Mouse (Mus musculus): ENCODE data around the gene Gnaz. TPM values are rescaled to one million over a fixed set of nuclear protein-coding genes. Genes with fewer than 3 reads are reported as not detected.
A peak's percentile ranks its signal among the peaks of the same experiment; 100 is the strongest.

The Gnaz gene
- total and polyA plus RNA-seq, 2 experiments = 0.09 TPM; not detected in 1

- Histone ChIP-seq H3K9ac (ENCODE audit: low read depth, low read length) (peak overlapping the region; percentile 66), H3K4me1 (ENCODE audit: control insufficient read depth, insufficient read depth, low read length) (peaks cover 37% of the 10 kb centered on the region), H3K79me2 (ENCODE audit: control insufficient read depth, insufficient read depth, low read length) (peaks cover 26% of the 10 kb centered on the region; the same call in 1 of the 2 replicates), H3K27me3 (ENCODE audit: control insufficient read depth, insufficient read depth, low read length) (no peaks in the 10 kb centered on the region), H3K4me3 (ENCODE audit: insufficient read depth, low read depth, low read length) (peak overlapping the region; percentile 68), H3K27ac (replicated peaks; ENCODE audit: insufficient read depth, low read depth, low read length) (0 out of 2 replicates have a peak overlapping the region, but pooled peaks have one; percentile 1), H3K36me3 (ENCODE audit: control insufficient read depth, insufficient read depth, low read length) (no peaks in the 10 kb centered on the region)
- TF ChIP-seq POLR2A (IDR thresholded peaks at IDR 0.05; ENCODE audit: extremely low read depth, insufficient read depth, low read length) (no peak), CTCF (IDR thresholded peaks at IDR 0.05; ENCODE audit: low read depth, low read length) (no peak)
- WGBS = under 1% methylated on average over 48 of the region's 48 CpGs
- no peak for DNase-seq (ENCODE audit: extremely low read depth, low read depth, low spot score)
These were observed 93.9 kb downstream of the Gnaz start for GRCm38 (mm10) chr10:75060843-75061235.

DNA sequence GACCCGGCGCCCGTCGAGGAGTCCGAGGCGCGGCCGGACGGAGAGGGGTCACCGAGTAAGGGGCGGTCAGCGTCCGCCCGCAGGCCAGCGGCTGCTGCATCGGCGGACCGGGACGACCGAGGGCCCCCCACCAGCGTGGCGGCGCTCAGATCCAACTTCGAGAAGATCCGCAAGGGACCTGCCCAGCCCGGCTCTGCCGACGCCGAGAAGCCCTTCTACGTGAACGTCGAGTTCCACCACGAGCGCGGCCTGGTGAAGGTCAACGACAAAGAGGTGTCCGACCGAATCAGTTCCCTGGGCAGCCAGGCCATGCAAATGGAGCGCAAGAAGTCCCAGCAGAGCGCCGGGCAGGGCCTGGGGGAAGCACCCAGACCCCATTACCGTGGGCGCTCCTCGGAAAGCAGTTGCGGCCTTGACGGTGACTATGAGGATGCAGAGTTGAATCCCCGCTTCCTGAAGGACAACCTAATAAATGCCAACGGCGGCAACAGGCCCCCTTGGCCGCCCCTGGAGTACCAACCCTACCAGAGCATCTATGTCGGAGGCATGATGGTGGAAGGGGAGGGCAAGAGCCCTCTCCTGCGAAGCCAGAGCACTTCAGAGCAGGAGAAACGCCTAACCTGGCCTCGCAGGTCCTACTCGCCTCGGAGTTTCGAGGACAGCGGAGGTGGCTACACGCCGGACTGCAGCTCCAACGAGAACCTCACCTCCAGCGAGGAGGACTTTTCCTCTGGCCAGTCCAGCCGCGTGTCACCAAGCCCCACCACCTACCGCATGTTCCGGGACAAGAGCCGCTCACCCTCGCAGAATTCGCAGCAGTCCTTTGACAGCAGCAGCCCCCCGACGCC is 94.6 kb downstream of the Gnaz start:
- H3K27ac ChIP-seq (replicated peaks; ENCODE audit: insufficient read depth, low read depth, low read length) = no peak overlapping the region

GRCm38 (mm10) chr10:75062189-75062561 is 95.2 kb downstream of the Gnaz start:
- Histone ChIP-seq H3K27ac (replicated peaks; ENCODE audit: insufficient read depth, low read depth, low read length) (no peak overlapping the region), H3K4me1 (ENCODE audit: control insufficient read depth, insufficient read depth, low read length) (peaks cover 29% of the 10 kb centered on the region), H3K9ac (ENCODE audit: low read depth, low read length) (peak overlapping the region; percentile 66), H3K27me3 (ENCODE audit: control insufficient read depth, insufficient read depth, low read length) (no peaks in the 10 kb centered on the region), H3K79me2 (ENCODE audit: control insufficient read depth, insufficient read depth, low read length) (peaks cover 31% of the 10 kb centered on the region; the same call in 1 of the 2 replicates), H3K4me3 (ENCODE audit: insufficient read depth, low read depth, low read length) (peak overlapping the region; percentile 68), H3K36me3 (ENCODE audit: control insufficient read depth, insufficient read depth, low read length) (no peaks in the 10 kb centered on the region)
- no peak for DNase-seq (ENCODE audit: extremely low read depth, low read depth, low spot score)
- TF ChIP-seq CTCF (IDR thresholded peaks at IDR 0.05; ENCODE audit: low read depth, low read length) = no peak
- TF ChIP-seq POLR2A (IDR thresholded peaks at IDR 0.05; ENCODE audit: extremely low read depth, insufficient read depth, low read length) = no peak
- WGBS = 18% methylated on average over 6 of the region's 6 CpGs

More for the DNA sequence above, 94.6 kb downstream of the Gnaz start:
- H3K79me2 ChIP-seq (ENCODE audit: control insufficient read depth, insufficient read depth, low read length) = peaks cover 29% of the 10 kb centered on the region; the same call in 1 of the 2 replicates
- peaks cover 33% of the 10 kb centered on the region for H3K4me1 ChIP-seq (ENCODE audit: control insufficient read depth, insufficient read depth, low read length)
- TF ChIP-seq POLR2A (IDR thresholded peaks at IDR 0.05; ENCODE audit: extremely low read depth, insufficient read depth, low read length) = no peak
- TF ChIP-seq CTCF (IDR thresholded peaks at IDR 0.05; ENCODE audit: low read depth, low read length) = no peak
- H3K4me3 ChIP-seq (ENCODE audit: insufficient read depth, low read depth, low read length) = peak overlapping the region; percentile 68
- no peaks in the 10 kb centered on the region for H3K36me3 ChIP-seq (ENCODE audit: control insufficient read depth, insufficient read depth, low read length)
- no peaks in the 10 kb centered on the region for H3K27me3 ChIP-seq (ENCODE audit: control insufficient read depth, insufficient read depth, low read length)
- H3K9ac ChIP-seq (ENCODE audit: low read depth, low read length) = peak overlapping the region; percentile 66
- WGBS = 7% methylated on average over 69 of the region's 71 CpGs
- peak; percentile 52 for DNase-seq (ENCODE audit: extremely low read depth, low read depth, low spot score)

DNA sequence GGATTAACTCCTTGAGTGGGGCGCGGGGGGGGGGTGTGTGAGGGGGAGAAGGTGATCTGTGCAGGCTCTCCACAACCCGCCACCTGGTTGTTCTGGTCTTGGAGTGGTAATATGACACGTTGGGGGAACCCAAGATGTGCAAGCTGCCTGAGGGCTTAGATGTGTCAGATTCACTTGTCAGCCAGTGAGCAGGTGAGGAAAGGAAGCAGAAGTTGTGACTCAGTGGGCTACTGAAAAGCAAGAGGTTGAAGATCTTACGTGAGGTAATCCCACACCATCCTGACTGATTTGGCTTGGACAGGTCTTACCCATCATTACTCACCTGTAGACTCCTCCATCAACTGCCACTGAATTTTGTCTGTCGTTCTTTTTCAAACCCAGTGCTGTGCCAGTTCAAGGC is 95.6 kb downstream of the Gnaz start:
- peaks cover 31% of the 10 kb centered on the region; the same call in 1 of the 2 replicates for H3K79me2 ChIP-seq (ENCODE audit: control insufficient read depth, insufficient read depth, low read length)
- peaks cover 31% of the 10 kb centered on the region for H3K4me1 ChIP-seq (ENCODE audit: control insufficient read depth, insufficient read depth, low read length)
- no peaks in the 10 kb centered on the region for H3K36me3 ChIP-seq (ENCODE audit: control insufficient read depth, insufficient read depth, low read length)
- H3K27me3 ChIP-seq (ENCODE audit: control insufficient read depth, insufficient read depth, low read length) = no peaks in the 10 kb centered on the region
- TF ChIP-seq CTCF (IDR thresholded peaks at IDR 0.05; ENCODE audit: low read depth, low read length) (no peak), POLR2A (IDR thresholded peaks at IDR 0.05; ENCODE audit: extremely low read depth, insufficient read depth, low read length) (no peak)
- H3K27ac ChIP-seq (replicated peaks; ENCODE audit: insufficient read depth, low read depth, low read length) = no peak overlapping the region
- H3K4me3 ChIP-seq (ENCODE audit: insufficient read depth, low read depth, low read length) = no peak overlapping the region
- 45% methylated on average over 6 of the region's 6 CpGs for WGBS
- DNase-seq (ENCODE audit: extremely low read depth, low read depth, low spot score) = no peak
- H3K9ac ChIP-seq (ENCODE audit: low read depth, low read length) = no peak overlapping the region

- H3K4me1 ChIP-seq (ENCODE audit: control insufficient read depth, insufficient read depth, low read length) = peaks cover 31% of the 10 kb centered on the region
- TF ChIP-seq POLR2A (IDR thresholded peaks at IDR 0.05; ENCODE audit: extremely low read depth, insufficient read depth, low read length) (no peak), CTCF (IDR thresholded peaks at IDR 0.05; ENCODE audit: low read depth, low read length) (no peak)
- H3K9ac ChIP-seq (ENCODE audit: low read depth, low read length) = no peak overlapping the region
- H3K27ac ChIP-seq (replicated peaks; ENCODE audit: insufficient read depth, low read depth, low read length) = no peak overlapping the region
- no peaks in the 10 kb centered on the region for H3K36me3 ChIP-seq (ENCODE audit: control insufficient read depth, insufficient read depth, low read length)
- DNase-seq (ENCODE audit: extremely low read depth, low read depth, low spot score) = peak; percentile 65
- 11% methylated on average over 12 of the region's 12 CpGs for WGBS
- H3K27me3 ChIP-seq (ENCODE audit: control insufficient read depth, insufficient read depth, low read length) = no peaks in the 10 kb centered on the region
- no peak overlapping the region for H3K4me3 ChIP-seq (ENCODE audit: insufficient read depth, low read depth, low read length)
- peaks cover 31% of the 10 kb centered on the region; the same call in 1 of the 2 replicates for H3K79me2 ChIP-seq (ENCODE audit: control insufficient read depth, insufficient read depth, low read length)
These were observed 96.5 kb downstream of the Gnaz start for GRCm38 (mm10) chr10:75063301-75063965.

Measured in liver, adult 2 months (tissue).